Mouse (Mus musculus) activated CD4-positive, CD25-positive, alpha-beta regulatory T cell, adult 9 weeks (primary cell): Measurements from ENCODE around the gene Adam21. TPM values are rescaled to one million over a fixed set of nuclear protein-coding genes. Genes with fewer than 3 reads are reported as not detected.

Experiments
- polyA plus RNA-seq: library from polyadenylated mRNA; unstranded; fragments of 100-300 nt; shearing (Covaris generic); gene quantifications from one replicate; pipeline ENCODE4 v1.2.1, GENCODE M21; 2017

Gene Adam21
- not detected for polyA plus RNA-seq

GRCm38 (mm10) chr12:81568374-81568773 lies at the start of gene Adam21:
TSS of gene Adam21 (minus strand) at chr12:81568474.

GRCm38 (mm10) chr12:81594902-81595671 lies 26.8 kb upstream of the Adam21 start, which contains the start of gene Med6:
TSS of gene Med6 (minus strand) at chr12:81595008.

GRCm38 (mm10) chr12:81532316-81533028 lies 35.8 kb downstream of the Adam21 start, which contains the start of the genes Gm20498 and Synj2bp:
TSS of gene Gm20498 (minus strand) at chr12:81532905.
TSS of gene Synj2bp (minus strand) at chr12:81532911.

Other genes starting within 250 kb of the Adam21 start
- not detected for gene Slc8a3, start 235.3 kb downstream of the Adam21 start, polyA plus RNA-seq
- 0.83 TPM for gene Gm4787, start 189.0 kb downstream of the Adam21 start, polyA plus RNA-seq
- 0.90 TPM for gene Adam4, start 146.5 kb downstream of the Adam21 start, polyA plus RNA-seq
- 153 TPM for gene Cox16, start 83.3 kb downstream of the Adam21 start, polyA plus RNA-seq
- gene Gm20498, start 35.6 kb downstream of the Adam21 start, polyA plus RNA-seq = 18.8 TPM
- gene Synj2bp, start 35.6 kb downstream of the Adam21 start, polyA plus RNA-seq = 70.8 TPM
- gene Med6, start 26.5 kb upstream of the Adam21 start, polyA plus RNA-seq = 32.6 TPM
- not detected for gene Ttc9, start 62.8 kb upstream of the Adam21 start, polyA plus RNA-seq
- gene Map3k9, start 212.7 kb upstream of the Adam21 start, polyA plus RNA-seq = 0.09 TPM